Mouse (Mus musculus) hindbrain, postnatal 0 days (tissue): ENCODE results near the gene Rsc1a1. TPM values are rescaled to one million over a fixed set of nuclear protein-coding genes. Genes with fewer than 3 reads are reported as not detected.

ENCODE experiments used
- ATAC-seq: fragments of 200-750 bp; cut with Nextera tagmentation; 2 replicates; pipeline ENCODE4 v1.8.0; 2017; ENCODE audit warnings: mild to moderate bottlenecking, moderate TSS enrichment, moderate library complexity
- DNase-seq: peaks from one replicate; pipeline ENCODE4 v3.0.0-alpha.2; 2015; ENCODE audit warnings: low spot score
- H3K27ac ChIP-seq: fragments of 300-500 bp; sonication (generic); 2 replicates; pipeline ENCODE4 v1.5.1; 2014; ENCODE audit warnings: mild to moderate bottlenecking
- H3K27me3 ChIP-seq: fragments of 300-500 bp; sonication (generic); 2 replicates; pipeline ENCODE4 v1.6.1; 2014; ENCODE audit warnings: low read length, mixed read lengths; ENCODE audit not compliant: insufficient read depth
- H3K36me3 ChIP-seq: fragments of 300-500 bp; sonication (generic); 2 replicates; pipeline ENCODE4 v1.6.1; 2014; ENCODE audit warnings: low read length, mixed read lengths; ENCODE audit not compliant: insufficient read depth
- H3K4me1 ChIP-seq: fragments of 300-500 bp; sonication (generic); 2 replicates; pipeline ENCODE4 v1.6.1; 2014; ENCODE audit warnings: antibody characterized with exemption, low read length, mixed read lengths; ENCODE audit not compliant: insufficient read depth
- H3K4me2 ChIP-seq: fragments of 300-500 bp; sonication (generic); 2 replicates; pipeline ENCODE4 v1.6.1; 2014; ENCODE audit warnings: low read depth, mild to moderate bottlenecking, low read length, moderate library complexity, mixed read lengths
- H3K4me3 ChIP-seq: fragments of 300-500 bp; sonication (generic); 2 replicates; pipeline ENCODE4 v1.5.1; 2014; ENCODE audit warnings: low read length
- H3K9ac ChIP-seq: fragments of 300-500 bp; sonication (generic); replicated peaks from 2 replicates; pipeline ENCODE4 v1.6.1; 2014; ENCODE audit warnings: mild to moderate bottlenecking, low read length, moderate library complexity, mixed read lengths
- H3K9me3 ChIP-seq: fragments of 300-500 bp; sonication (generic); 2 replicates; pipeline ENCODE4 v1.6.1; 2016; ENCODE audit warnings: low read length, mixed read lengths
- CTCF ChIP-seq: IDR thresholded peaks from 2 replicates; pipeline ENCODE4 v1.5.1; 2016; ENCODE audit warnings: antibody characterized with exemption, control low read depth, low read depth
- WGBS: fragments of 180-500 bp; shearing (Covaris S2); extraction: QIAGEN DNeasy Blood & Tissue Kit; methylation state at CpG from one replicate; pipeline ENCODE4 v1.1.7; 2014; 5-methylcytosine and 5-hydroxymethylcytosine counted together
- polyA plus RNA-seq: library from polyadenylated mRNA; unstranded; fragments of >200 nt; fragmentation: Nextera tagmentation; extraction: Ambion mirVana; gene quantifications from 2 replicates; pipeline ENCODE4 v1.2.1, GENCODE M21; 2015
- total RNA-seq: library from RNA; depleted of rRNA; stranded (reverse); fragments of >200 nt; gene quantifications from 2 replicates; pipeline ENCODE4 v1.2.3, GENCODE M21; 2014

Gene Rsc1a1
- total and polyA plus RNA-seq, 2 experiments from 2014 or later = 13.6 TPM; not detected in 1

DNA sequence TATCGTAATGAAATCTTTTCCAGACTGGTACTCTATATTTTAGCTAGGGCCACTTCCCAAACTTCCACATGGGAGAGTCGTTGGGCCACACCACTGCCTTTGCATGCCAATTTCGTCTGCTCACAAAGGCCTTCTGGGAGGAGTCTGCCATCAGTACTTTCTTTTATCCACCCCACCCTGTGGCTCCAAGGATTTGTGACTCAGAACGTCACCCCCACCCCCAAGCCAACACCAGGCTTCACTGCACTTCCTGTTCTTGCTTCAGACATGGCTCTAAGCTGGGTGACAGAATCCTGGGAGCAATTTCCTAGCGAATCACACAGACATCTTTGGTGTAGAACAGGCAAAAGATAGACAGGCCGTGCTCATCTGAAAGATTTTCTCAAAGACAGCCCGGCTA is 3.6 kb downstream of the Rsc1a1 start:
- DNase-seq (no peak), ATAC-seq (no peak)
- peaks cover 20% of the 10 kb centered on the region for H3K36me3 ChIP-seq
- H3K4me1 ChIP-seq = peaks cover 3% of the 10 kb centered on the region; the same call in 1 of the 2 replicates
- 59% methylated on average over 7 of the region's 7 CpGs for WGBS
- no peak for TF ChIP-seq CTCF
- no peak overlapping the region for H3K4me3 ChIP-seq
- H3K9ac ChIP-seq = no peak overlapping the region
- H3K27me3 ChIP-seq = no peaks in the 10 kb centered on the region
- H3K4me2 ChIP-seq = no peak overlapping the region
- no peak overlapping the region for H3K27ac ChIP-seq
- H3K9me3 ChIP-seq = no peaks in the 10 kb centered on the region

DNA sequence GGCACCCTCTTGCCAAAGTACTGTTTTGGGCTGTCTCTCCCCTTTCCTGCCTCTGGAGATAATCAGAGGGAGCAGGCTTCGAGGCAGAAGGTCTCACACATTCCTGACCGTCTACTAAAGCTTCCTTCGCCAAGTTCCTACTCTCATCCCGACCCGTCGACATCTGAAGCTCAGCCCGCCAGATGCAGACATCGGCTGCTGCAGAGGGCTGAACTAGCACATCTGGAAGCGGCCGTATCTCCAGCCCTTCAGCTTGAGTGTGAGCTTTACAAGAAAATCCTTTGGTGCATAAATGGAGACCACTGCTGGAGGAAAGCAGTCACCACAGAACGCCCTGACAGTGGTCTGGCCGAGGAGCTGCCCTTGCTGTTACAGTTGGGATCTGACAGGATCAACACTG is 4.5 kb downstream of the Rsc1a1 start:
- no peak overlapping the region for H3K4me2 ChIP-seq
- peaks cover 3% of the 10 kb centered on the region; the same call in 1 of the 2 replicates for H3K4me1 ChIP-seq
- ATAC-seq (no peak), DNase-seq (no peak)
- H3K4me3 ChIP-seq = no peak overlapping the region
- H3K9me3 ChIP-seq = no peaks in the 10 kb centered on the region
- H3K27me3 ChIP-seq = no peaks in the 10 kb centered on the region
- H3K36me3 ChIP-seq = peaks cover 20% of the 10 kb centered on the region
- no peak for TF ChIP-seq CTCF
- no peak overlapping the region for H3K9ac ChIP-seq
- WGBS = 75% methylated on average over 12 of the region's 12 CpGs
- H3K27ac ChIP-seq = no peak overlapping the region

DNA sequence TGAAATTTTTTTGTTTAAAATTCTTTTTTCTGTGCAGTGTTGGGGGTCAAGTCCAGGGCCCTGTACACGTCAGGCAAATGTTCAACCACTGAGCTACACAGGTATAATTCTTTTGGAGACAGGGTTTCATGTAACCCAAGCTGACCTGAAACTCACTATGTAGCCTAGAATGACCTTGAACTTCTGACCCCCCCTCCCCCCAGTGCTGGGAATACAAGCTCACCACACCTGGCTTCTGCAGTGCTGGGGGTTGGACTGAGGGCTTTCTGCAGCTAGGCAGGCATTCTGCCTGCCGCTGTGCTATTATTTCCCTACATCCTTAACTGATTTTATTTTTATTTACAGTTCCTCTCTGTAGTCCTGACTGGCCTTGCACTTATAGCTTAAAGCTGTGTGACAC is 6.4 kb downstream of the Rsc1a1 start:
- no peak for DNase-seq
- Histone ChIP-seq H3K36me3 (peaks cover 6% of the 10 kb centered on the region), H3K4me3 (no peak overlapping the region), H3K9me3 (no peaks in the 10 kb centered on the region), H3K9ac (no peak overlapping the region), H3K4me2 (no peak overlapping the region), H3K27me3 (no peaks in the 10 kb centered on the region), H3K4me1 (peaks cover 3% of the 10 kb centered on the region; the same call in 1 of the 2 replicates), H3K27ac (no peak overlapping the region)
- ATAC-seq = no peak
- 87% methylated on average over 2 of the region's 2 CpGs for WGBS
- TF ChIP-seq CTCF = no peak

DNA sequence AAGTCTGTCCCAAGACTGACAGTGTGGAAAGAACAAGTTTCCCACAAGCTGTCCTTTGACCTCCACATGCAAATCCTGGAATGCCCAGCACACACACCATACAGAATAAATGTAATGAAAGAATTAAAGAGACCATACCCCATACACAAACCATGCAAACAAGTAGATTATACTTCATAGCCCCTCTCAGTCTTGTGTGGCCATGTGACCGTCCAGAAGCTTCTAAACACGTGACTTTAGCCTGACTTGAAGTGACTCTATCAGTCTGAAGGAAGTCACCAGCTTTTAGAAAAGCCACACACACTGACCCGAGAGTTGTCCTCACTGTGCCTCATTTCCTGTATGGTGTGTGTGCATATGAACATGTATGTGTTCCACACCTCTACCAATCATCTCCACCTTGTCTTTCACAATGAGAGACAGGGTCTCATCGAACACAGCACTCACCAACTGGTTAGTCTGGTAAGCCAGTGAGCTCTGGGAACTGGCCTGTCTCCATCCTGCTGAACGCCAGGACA is 8.9 kb downstream of the Rsc1a1 start:
- ATAC-seq (no peak), DNase-seq (no peak)
- no peak overlapping the region for H3K9ac ChIP-seq
- H3K36me3 ChIP-seq = no peaks in the 10 kb centered on the region
- H3K4me2 ChIP-seq = no peak overlapping the region
- H3K4me3 ChIP-seq = no peak overlapping the region
- H3K9me3 ChIP-seq = no peaks in the 10 kb centered on the region
- H3K27me3 ChIP-seq = no peaks in the 10 kb centered on the region
- no peak for TF ChIP-seq CTCF
- WGBS = 87% methylated on average over 5 of the region's 5 CpGs
- no peaks in the 10 kb centered on the region for H3K4me1 ChIP-seq
- no peak overlapping the region for H3K27ac ChIP-seq

GRCm38 (mm10) chr4:141672325-141672724 is 13.1 kb downstream of the Rsc1a1 start:
- no peaks in the 10 kb centered on the region for H3K9me3 ChIP-seq
- no peak overlapping the region for H3K4me2 ChIP-seq
- no peaks in the 10 kb centered on the region for H3K4me1 ChIP-seq
- DNase-seq (no peak), ATAC-seq (no peak)
- no peaks in the 10 kb centered on the region for H3K36me3 ChIP-seq
- no peak overlapping the region for H3K4me3 ChIP-seq
- no peak for TF ChIP-seq CTCF
- H3K9ac ChIP-seq = no peak overlapping the region
- H3K27ac ChIP-seq = no peak overlapping the region
- WGBS = 77% methylated on average over 13 of the region's 13 CpGs
- H3K27me3 ChIP-seq = no peaks in the 10 kb centered on the region

DNA sequence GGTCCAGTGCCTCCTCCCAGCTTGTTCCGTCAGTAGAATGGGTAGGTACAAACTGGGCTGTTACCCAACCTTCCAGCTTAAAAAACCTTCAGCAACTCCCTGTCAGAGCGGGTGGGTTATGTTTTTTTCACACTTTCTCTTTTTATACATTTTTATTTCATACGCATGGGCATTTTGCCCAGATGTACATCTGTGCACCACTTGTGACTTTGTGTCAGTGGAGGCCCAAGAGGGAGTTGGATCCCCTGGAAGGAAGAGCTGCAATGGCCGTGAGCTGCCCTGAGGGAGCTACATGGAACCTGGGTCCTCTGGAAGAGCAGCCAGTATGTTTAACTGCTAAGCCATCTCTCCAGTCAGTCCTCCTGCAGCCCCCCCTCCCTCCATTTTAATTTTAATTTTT is 14.0 kb downstream of the Rsc1a1 start:
- WGBS = 80% methylated on average over 4 of the region's 4 CpGs
- Histone ChIP-seq H3K27me3 (no peaks in the 10 kb centered on the region), H3K36me3 (no peaks in the 10 kb centered on the region), H3K4me3 (no peak overlapping the region), H3K4me2 (no peak overlapping the region), H3K27ac (no peak overlapping the region), H3K4me1 (no peaks in the 10 kb centered on the region), H3K9ac (no peak overlapping the region), H3K9me3 (no peaks in the 10 kb centered on the region)
- DNase-seq (no peak), ATAC-seq (no peak)
- no peak for TF ChIP-seq CTCF

DNA sequence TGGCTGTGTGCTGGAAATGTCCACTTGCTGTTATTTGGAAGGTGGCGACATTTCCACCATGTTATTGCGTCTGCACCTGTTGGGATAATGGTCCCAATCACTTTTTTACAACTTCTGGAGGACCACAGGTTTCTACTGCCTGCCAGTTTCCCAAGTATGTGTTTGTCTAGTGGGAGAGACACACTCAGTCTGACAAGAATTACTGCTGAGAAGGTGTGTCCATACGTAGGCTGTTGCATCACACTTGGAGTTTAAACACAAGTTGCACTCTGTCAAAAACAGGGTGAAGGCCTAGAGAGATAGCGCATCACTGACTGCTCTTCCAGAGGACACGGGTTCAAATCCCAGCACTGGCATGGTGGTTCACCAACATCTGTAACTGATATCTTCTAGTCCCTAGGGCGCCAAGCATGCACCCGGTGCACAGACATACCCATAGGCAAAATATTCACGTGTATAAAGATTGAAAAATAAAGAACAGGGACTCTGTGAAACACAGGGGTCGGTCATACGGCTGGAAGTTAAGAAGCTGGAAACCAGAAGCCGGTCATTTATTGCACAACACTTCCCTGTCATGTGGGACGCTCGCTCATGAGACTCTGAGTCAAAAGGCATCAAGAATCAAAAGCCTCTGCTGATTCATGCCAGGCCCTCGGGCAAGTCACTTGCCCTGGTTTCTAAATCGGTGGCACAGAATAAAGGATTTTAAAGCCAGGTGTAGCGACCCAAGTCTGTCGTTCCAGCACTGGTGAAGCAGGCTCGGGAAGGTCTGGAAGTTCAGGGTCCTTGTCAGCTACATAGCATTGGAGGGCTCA is 15.3 kb downstream of the Rsc1a1 start:
- no peaks in the 10 kb centered on the region for H3K9me3 ChIP-seq
- DNase-seq (no peak), ATAC-seq (no peak)
- no peak overlapping the region for H3K4me3 ChIP-seq
- no peak overlapping the region for H3K27ac ChIP-seq
- H3K4me1 ChIP-seq = peaks cover under 1% of the 10 kb centered on the region; the same call in 1 of the 2 replicates
- H3K27me3 ChIP-seq = no peaks in the 10 kb centered on the region
- H3K4me2 ChIP-seq = no peak overlapping the region
- WGBS = 84% methylated on average over 18 of the region's 18 CpGs
- H3K9ac ChIP-seq = no peak overlapping the region
- no peaks in the 10 kb centered on the region for H3K36me3 ChIP-seq
- no peak for TF ChIP-seq CTCF
